Mouse (Mus musculus): ENCODE measurements around the gene Gdpgp1. TPM values are rescaled to one million over a fixed set of nuclear protein-coding genes. Genes with fewer than 3 reads are reported as not detected.

The Gdpgp1 gene
- total and polyA plus RNA-seq, 3 experiments: 2.0 to 3.6 (median 3.0) TPM

GRCm38 (mm10) chr7:80220237-80220797, 12.3 kb upstream of the Gdpgp1 start:
- Histone ChIP-seq H3K4me3 (replicated peaks in 1 of 3; ENCODE audit: low read depth in 2 of 3, low read length in 2 of 3, poor library complexity in 1 of 3) (no peak overlapping the region), H3K9me3 (replicated peaks; ENCODE audit: low read length) (no peaks in the 10 kb centered on the region), H3K36me3 (replicated peaks in 1 of 2; ENCODE audit: control insufficient read depth in 1 of 2, insufficient read depth in 1 of 2, low read length in 1 of 2) (peaks cover 81 to 88% of the 10 kb centered on the region in 2 experiments), H3K27me3 (replicated peaks) (no peaks in the 10 kb centered on the region), H3K27ac (ENCODE audit: insufficient read depth, low read depth) (no peak overlapping the region), H3K9ac (ENCODE audit: insufficient read depth, low read depth) (no peak overlapping the region), H3K4me1 (ENCODE audit: control insufficient read depth in 1 of 2, insufficient read depth in 2 of 2) (peaks cover 3 to 7% of the 10 kb centered on the region in 2 experiments), H3K4me2 (ENCODE audit: insufficient read depth, low read depth, poor library complexity, severe bottlenecking) (no peak overlapping the region), H3K79me2 (replicated peaks; ENCODE audit: control insufficient read depth, extremely low read depth, insufficient read depth, poor library complexity, severe bottlenecking) (no peaks in the 10 kb centered on the region)
- dilution Hi-C loops (cut with MboI; ENCODE audit: extremely low pct_ligation_motif_present, extremely low pct_unique_long_range_greater_than_20kb, low sequenced_read_pairs): no loop called here
- in situ Hi-C loops (cut with MboI; ENCODE audit: low pct_ligation_motif_present, low pct_unique_long_range_greater_than_20kb, low sequenced_read_pairs): no loop called here
- TF ChIP-seq MXI1 (IDR thresholded peaks at IDR 0.05; ENCODE audit: low read depth, low read length) (no peak), NELFE (IDR thresholded peaks at IDR 0.05; ENCODE audit: low read depth, low read length) (no peak), HCFC1 (IDR thresholded peaks at IDR 0.05; ENCODE audit: low read depth, low read length) (no peak), RCOR1 (conservative IDR thresholded peaks at IDR 0.05; ENCODE audit: low read depth, low read length) (no peak), TBP (conservative IDR thresholded peaks at IDR 0.05; ENCODE audit: low read depth, low read length) (no peak), SMC3 (IDR thresholded peaks at IDR 0.05; ENCODE audit: low read depth, low read length) (no peak), IRF4 (IDR thresholded peaks at IDR 0.05; ENCODE audit: low read depth, low read length) (no peak), ETS1 (conservative IDR thresholded peaks at IDR 0.05; ENCODE audit: low read depth, low read length) (no peak), ELF1 (IDR thresholded peaks at IDR 0.05; ENCODE audit: low read depth, low read length) (no peak), JUN (IDR thresholded peaks at IDR 0.05; ENCODE audit: insufficient read depth, low read depth, low read length) (no peak), MYC (IDR thresholded peaks at IDR 0.05; ENCODE audit: low read depth, low read length) (no peak), E2F4 (IDR thresholded peaks at IDR 0.05; ENCODE audit: insufficient replicate concordance, low read depth, low read length) (no peak), MAX (IDR thresholded peaks at IDR 0.05; ENCODE audit: low read length) (no peak), RAD21 (IDR thresholded peaks at IDR 0.05; ENCODE audit: low read depth, low read length) (no peak), ZMIZ1 (IDR thresholded peaks at IDR 0.05; ENCODE audit: low read depth, low read length) (no peak), PAX5 (IDR thresholded peaks at IDR 0.05; ENCODE audit: low read length) (no peak), TCF12 (IDR thresholded peaks at IDR 0.05; ENCODE audit: low read depth, low read length) (no peak), CTCF (conservative IDR thresholded peaks at IDR 0.05 in 1 of 2, IDR thresholded peaks at IDR 0.05 in 1 of 2; ENCODE audit: low read depth in 2 of 2, low read length in 2 of 2) (no peak), MAFK (IDR thresholded peaks at IDR 0.05; ENCODE audit: insufficient replicate concordance, low read length) (no peak)
- no peak for DNase-seq (ENCODE audit: extremely low read depth)

GRCm38 (mm10) chr7:80221179-80221750, 11.4 kb upstream of the Gdpgp1 start:
- in situ Hi-C loops (cut with MboI; ENCODE audit: low pct_ligation_motif_present, low pct_unique_long_range_greater_than_20kb, low sequenced_read_pairs) (no loop called here), dilution Hi-C loops (cut with MboI; ENCODE audit: extremely low pct_ligation_motif_present, extremely low pct_unique_long_range_greater_than_20kb, low sequenced_read_pairs) (no loop called here)
- no peaks in the 10 kb centered on the region for H3K9me3 ChIP-seq (replicated peaks; ENCODE audit: low read length)
- H3K4me2 ChIP-seq (ENCODE audit: insufficient read depth, low read depth, poor library complexity, severe bottlenecking): no peak overlapping the region
- no peak overlapping the region for H3K4me3 ChIP-seq (replicated peaks in 1 of 3; ENCODE audit: low read depth in 2 of 3, low read length in 2 of 3, poor library complexity in 1 of 3)
- H3K36me3 ChIP-seq (replicated peaks in 1 of 2; ENCODE audit: control insufficient read depth in 1 of 2, insufficient read depth in 1 of 2, low read length in 1 of 2): peaks cover 76 to 84% of the 10 kb centered on the region in 2 experiments
- H3K79me2 ChIP-seq (replicated peaks; ENCODE audit: control insufficient read depth, extremely low read depth, insufficient read depth, poor library complexity, severe bottlenecking): no peaks in the 10 kb centered on the region
- DNase-seq (ENCODE audit: extremely low read depth): no peak
- H3K4me1 ChIP-seq (ENCODE audit: control insufficient read depth in 1 of 2, insufficient read depth in 2 of 2): no peaks in the 10 kb centered on the region
- no peak for TF ChIP-seq MAZ (IDR thresholded peaks at IDR 0.05; ENCODE audit: low read depth, low read length)
- TF ChIP-seq ZMIZ1 (IDR thresholded peaks at IDR 0.05; ENCODE audit: low read depth, low read length): no peak
- TF ChIP-seq SMC3 (IDR thresholded peaks at IDR 0.05; ENCODE audit: low read depth, low read length): no peak
- TF ChIP-seq MAFK (IDR thresholded peaks at IDR 0.05; ENCODE audit: insufficient replicate concordance, low read length): no peak
- no peak for TF ChIP-seq BHLHE40 (IDR thresholded peaks at IDR 0.05; ENCODE audit: low read depth, low read length)
- TF ChIP-seq ZKSCAN1 (IDR thresholded peaks at IDR 0.05; ENCODE audit: borderline replicate concordance, low read depth, low read length): no peak
- no peak for TF ChIP-seq CHD1 (IDR thresholded peaks at IDR 0.05; ENCODE audit: low read depth, low read length)
- no peak for TF ChIP-seq MAX (IDR thresholded peaks at IDR 0.05; ENCODE audit: low read length)
- no peak for TF ChIP-seq NELFE (IDR thresholded peaks at IDR 0.05; ENCODE audit: low read depth, low read length)
- no peak for TF ChIP-seq MEF2A (IDR thresholded peaks at IDR 0.05; ENCODE audit: borderline replicate concordance, low read depth, low read length)
- TF ChIP-seq E2F4 (IDR thresholded peaks at IDR 0.05; ENCODE audit: insufficient replicate concordance, low read depth, low read length): no peak
- no peak for TF ChIP-seq UBTF (IDR thresholded peaks at IDR 0.05; ENCODE audit: low read depth, low read length)
- no peak for TF ChIP-seq TBP (conservative IDR thresholded peaks at IDR 0.05; ENCODE audit: low read depth, low read length)
- no peak for TF ChIP-seq USF2 (conservative IDR thresholded peaks at IDR 0.05; ENCODE audit: low read depth, low read length)
- no peak overlapping the region for H3K9ac ChIP-seq (ENCODE audit: insufficient read depth, low read depth)
- H3K27ac ChIP-seq (ENCODE audit: insufficient read depth, low read depth): no peak overlapping the region
- no peaks in the 10 kb centered on the region for H3K27me3 ChIP-seq (replicated peaks)
